Mouse (Mus musculus): ENCODE measurements at regions not wholly inside any gene's neighbourhood (a gene's known extent, or its start where the extent isn't known, plus 50 kb on each side); places are given as distances from the start of the nearest gene placed in this dataset.

GRCm38 (mm10) chr17:68089179-68089578 is 85.3 kb upstream of the Arhgap28 start:
- TF ChIP-seq CTCF (IDR thresholded peaks at IDR 0.05; ENCODE audit: low read depth, low read length) (no peak), EP300 (IDR thresholded peaks at IDR 0.05; ENCODE audit: insufficient read depth, low read depth, low read length) (no peak), POLR2A (IDR thresholded peaks at IDR 0.05; ENCODE audit: insufficient read depth, low read length) (no peak)
